Mouse (Mus musculus) ovary, postnatal 36 days (tissue): Measurements from ENCODE around the gene Kif22.

Experiments
- DNase-seq: peaks from one replicate; pipeline ENCODE4 v3.0.0; 2022; ENCODE audit warnings: low spot score, mixed read lengths

Kif22 gene

GRCm38 (mm10) chr7:126984667-126985444 is 57.4 kb downstream of the Kif22 start:
- DNase-seq: no peak

GRCm38 (mm10) chr7:126983113-126983512 is 59.2 kb downstream of the Kif22 start:
- no peak for DNase-seq

GRCm38 (mm10) chr7:126982054-126982453 is 60.2 kb downstream of the Kif22 start:
- no peak for DNase-seq

GRCm38 (mm10) chr7:126981601-126982000 is 60.7 kb downstream of the Kif22 start:
- no peak for DNase-seq

GRCm38 (mm10) chr7:126978841-126979240 is 63.4 kb downstream of the Kif22 start:
- no peak for DNase-seq
